ENCODE assay signal across 8 mouse cellular contexts in the genomic region with DNA sequence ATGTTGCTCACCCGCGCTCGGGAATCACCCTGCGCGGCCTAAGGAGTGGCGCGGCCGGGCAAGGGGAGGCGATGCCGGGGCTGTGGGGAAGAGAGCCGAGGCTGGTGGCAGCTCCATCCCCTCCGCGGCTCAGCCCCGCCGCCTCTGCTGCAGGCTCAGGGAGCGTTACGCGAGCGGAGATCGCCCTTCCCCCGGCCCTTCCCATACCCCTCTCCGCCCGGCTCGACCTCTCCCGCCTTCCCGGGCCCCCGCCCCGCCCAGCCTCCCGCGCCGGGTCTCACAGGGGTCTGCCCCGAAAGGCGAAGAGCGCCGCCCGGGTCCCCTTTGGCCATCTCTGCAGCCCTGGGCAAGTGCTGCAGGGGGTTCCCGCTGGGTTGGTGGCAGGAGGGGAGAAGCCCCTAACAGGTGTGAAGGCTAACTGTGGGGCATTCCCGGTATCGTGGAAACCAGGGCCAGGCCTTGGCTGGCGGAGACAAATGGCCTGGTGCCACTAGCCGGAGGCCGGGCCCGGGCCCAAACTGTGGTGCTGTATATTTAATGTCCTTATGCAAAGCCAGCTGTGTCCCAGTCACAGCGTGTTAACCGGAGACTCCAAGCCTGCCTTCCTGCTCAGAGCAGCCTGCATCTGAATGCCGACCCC. TPM values are rescaled to one million over a fixed set of nuclear protein-coding genes. Genes with fewer than 3 reads are reported as not detected.
DNase-seq lines count a peak whose midpoint lies in the region; ATAC-seq and TF ChIP-seq lines count a peak whose summit lies in the region.

A gene (minus strand): TSS at position 352 of the 640 bp plus-strand sequence.

- H3K4me1 ChIP-seq in forebrain, embryonic 16.5 days (replicated peaks; ENCODE audit: control insufficient read depth, insufficient read depth, low read length), result peaks cover 4% of the 10 kb centered on the region
- H3K4me1 ChIP-seq in liver, postnatal 0 days (ENCODE audit: insufficient read depth), result peaks cover 12% of the 10 kb centered on the region

- no peak for TF ChIP-seq CTCF in liver, postnatal 0 days (IDR thresholded peaks at IDR 0.05; ENCODE audit: low read depth)

- H3K27me3 ChIP-seq in forebrain, embryonic 16.5 days (replicated peaks; ENCODE audit: control insufficient read depth, insufficient read depth, low read length), result no peaks in the 10 kb centered on the region
- H3K27me3 ChIP-seq in liver, postnatal 0 days (ENCODE audit: insufficient read depth, low read length), result peaks cover 31% of the 10 kb centered on the region

- under 1% methylated on average over 46 of the region's 46 CpGs for WGBS in forebrain, embryonic 16.5 days
- 2% methylated on average over 41 of the region's 46 CpGs for whole genome bisulfite sequencing in liver, postnatal 0 days (ENCODE audit: insufficient replicate concordance)

- TF ChIP-seq EP300 in liver, postnatal 0 days (IDR thresholded peaks at IDR 0.05; ENCODE audit: low read depth), result no peak

- peak within 1 kb of the TSS; percentile 82 for H3K27ac ChIP-seq in forebrain, embryonic 16.5 days (ENCODE audit: low read length)
- no peak within 1 kb of the TSS for H3K27ac ChIP-seq in liver, postnatal 0 days (ENCODE audit: low read depth)

- H3K36me3 ChIP-seq in forebrain, embryonic 16.5 days (ENCODE audit: control insufficient read depth, insufficient read depth), result no peaks in the 10 kb centered on the region
- no peaks in the 10 kb centered on the region for H3K36me3 ChIP-seq in liver, postnatal 0 days (replicated peaks; ENCODE audit: insufficient read depth, low read length)

- peak within 1 kb of the TSS; percentile 96 for H3K4me2 ChIP-seq in forebrain, embryonic 16.5 days (ENCODE audit: low read length)
- peak within 1 kb of the TSS; percentile 74 for H3K4me2 ChIP-seq in liver, postnatal 0 days (ENCODE audit: low read depth, low read length)

- H3K9me3 ChIP-seq in forebrain, embryonic 16.5 days (ENCODE audit: control insufficient read depth, low read length), result no peaks in the 10 kb centered on the region
- no peaks in the 10 kb centered on the region for H3K9me3 ChIP-seq in liver, postnatal 0 days (ENCODE audit: low read length)

- DNase-seq in R1 (ENCODE audit: low read depth, low spot score), result peak; percentile 91
- peak; percentile 75 for DNase-seq in cerebellum, adult 11-12 months
- DNase-seq in layer of hippocampus, adult 8-10 months (ENCODE audit: low spot score in 2 of 2), result peak; percentile 76 to 78
- peak; percentile 20 for DNase-seq in liver, postnatal 0 days
- DNase-seq in right cerebral cortex, postnatal 10 days (ENCODE audit: low spot score in 2 of 2), result peak; percentile 82 to 86

- H3K9ac ChIP-seq in forebrain, embryonic 16.5 days (replicated peaks; ENCODE audit: low read depth, low read length), result peak within 1 kb of the TSS; percentile 91
- peak within 1 kb of the TSS; percentile 21; the same call in 1 of the 2 replicates for H3K9ac ChIP-seq in liver, postnatal 0 days (replicated peaks)

- ATAC-seq in forebrain, embryonic 16.5 days, result peak; percentile 88
- peak; percentile 12 to 43; a peak in 2 of 4 replicates for ATAC-seq in hematopoietic stem cell, adult 5-6 weeks (replicated peaks in 1 of 2; ENCODE audit: insufficient read depth in 1 of 2, low FRiP score in 2 of 2, low TSS enrichment in 1 of 2, low read depth in 1 of 2, poor library complexity in 2 of 2, severe bottlenecking in 2 of 2)
- ATAC-seq in liver, postnatal 0 days, result peak; percentile 35; the same call in 1 of the 2 replicates
- no peak for ATAC-seq in megakaryocyte-erythroid progenitor cell, adult 5-6 weeks (replicated peaks; ENCODE audit: low FRiP score, low TSS enrichment, poor library complexity, severe bottlenecking)

- H3K4me3 ChIP-seq in forebrain, embryonic 16.5 days (replicated peaks; ENCODE audit: low read length), result peak within 1 kb of the TSS; percentile 55
- peak within 1 kb of the TSS; percentile 48 for H3K4me3 ChIP-seq in liver, postnatal 0 days (ENCODE audit: low read depth, low read length)

RNA-seq across cellular contexts. Expression of the gene that starts here (rescaled TPM):
- 1.6 and 2.2 TPM in 2 replicates for polyA plus RNA-seq in forebrain, embryonic 16.5 days (2015; fragmentation: Nextera tagmentation; extraction: Ambion mirVana)
- not detected in 2 replicates for total RNA-seq in hematopoietic stem cell, adult 5-6 weeks (2017)
- 10 to 100 TPM; 43.5 to 54.1 (median 47.4) TPM for total RNA-seq in layer of hippocampus, adult 8-10 months (2022)
- 0.11 and 0.13 TPM in 2 replicates for polyA plus RNA-seq in liver, postnatal 0 days (2015; fragmentation: Nextera tagmentation; extraction: Ambion mirVana)
- not detected in 2 replicates for total RNA-seq in megakaryocyte-erythroid progenitor cell, adult 5-6 weeks (2014; fragmentation: Nextera tagmentation)
- not detected in 2 replicates for total RNA-seq in megakaryocyte-erythroid progenitor cell, adult 5-6 weeks (2017)

Comparison
In these comparisons a context has a peak if more than half of its experiments do, and no peak if none do; other contexts are left out.
1. RNA of the gene that starts here (total RNA-seq): 43.5 to 54.1 TPM in layer of hippocampus, adult 8-10 months; not detected in hematopoietic stem cell, adult 5-6 weeks and not detected in megakaryocyte-erythroid progenitor cell, adult 5-6 weeks; every median in the first group is over 10 times any median in the second.
2. Peak in ATAC-seq in hematopoietic stem cell, adult 5-6 weeks; RNA of the gene not detected or under 1 TPM.
3. Peak in DNase-seq, ATAC-seq, H3K4me3 ChIP-seq, H3K9ac ChIP-seq and H3K4me2 ChIP-seq in liver, postnatal 0 days; RNA of the gene not detected or under 1 TPM.
4. DNase-seq: peak in every context shown above with its lines; median percentile 91 in R1; 84 in right cerebral cortex, postnatal 10 days; 77 in layer of hippocampus, adult 8-10 months; 75 in cerebellum, adult 11-12 months; 20 in liver, postnatal 0 days.